Mouse (Mus musculus) MEL (cell line): ENCODE data around the gene Fxyd5. TPM values are rescaled to one million over a fixed set of nuclear protein-coding genes. Genes with fewer than 3 reads are reported as not detected.

Experiments used
- DNase-seq: peaks from one replicate; pipeline ENCODE4 v3.0.0; 2011; ENCODE audit warnings: low read depth, low spot score
- H3K27ac ChIP-seq: 2 replicates; pipeline ENCODE4 v1.5.1; 2012; ENCODE audit warnings: low read depth, mild to moderate bottlenecking, control low read depth, low read length, moderate library complexity; ENCODE audit not compliant: control insufficient read depth
- H3K27me3 ChIP-seq, 2 experiments: fragments of 150-350 bp in 1 of 2; sonication (generic) in 1 of 2; 2 replicates each; pipeline ENCODE4 v1.6.1; 2012; ENCODE audit warnings: low read length in 2 of 2, mild to moderate bottlenecking in 2 of 2, improper control_type of control experiment in 1 of 2, moderate library complexity in 1 of 2; ENCODE audit not compliant: insufficient read depth in 2 of 2, control insufficient read depth in 1 of 2
- H3K36me3 ChIP-seq, 2 experiments: 2 replicates each; pipeline ENCODE4 v1.6.1; 2012 to 2014; ENCODE audit warnings: low read length in 2 of 2, improper control_type of control experiment in 1 of 2, inconsistent platforms in 1 of 2, mild to moderate bottlenecking in 1 of 2; ENCODE audit not compliant: insufficient read depth in 2 of 2, control insufficient read depth in 1 of 2
- H3K4me1 ChIP-seq, 2 experiments: fragments of 150-350 bp in 1 of 2; sonication (generic) in 1 of 2; 2 replicates each; pipeline ENCODE4 v1.6.1; 2012; ENCODE audit warnings: low read length in 2 of 2, improper control_type of control experiment in 1 of 2, mild to moderate bottlenecking in 1 of 2; ENCODE audit not compliant: insufficient read depth in 2 of 2, control insufficient read depth in 1 of 2
- H3K4me3 ChIP-seq, 2 experiments: fragments of 150-350 bp in 1 of 2; sonication (generic) in 1 of 2; 2 replicates each; pipeline ENCODE4 v1.5.1; 2012; ENCODE audit warnings: low read depth in 2 of 2, low read length in 2 of 2, mild to moderate bottlenecking in 2 of 2, moderate library complexity in 2 of 2, control low read depth in 1 of 2, improper control_type of control experiment in 1 of 2; ENCODE audit not compliant: control insufficient read depth in 1 of 2, insufficient read depth in 1 of 2
- H3K79me2 ChIP-seq: 2 replicates; pipeline ENCODE4 v1.6.1; 2012; ENCODE audit warnings: mild to moderate bottlenecking, low read length, moderate library complexity; ENCODE audit not compliant: control insufficient read depth, poor library complexity, insufficient read depth
- H3K9ac ChIP-seq: 2 replicates; pipeline ENCODE4 v1.6.1; 2012; ENCODE audit warnings: low read depth, mild to moderate bottlenecking, control low read depth, low read length, moderate library complexity; ENCODE audit not compliant: control insufficient read depth, poor library complexity, severe bottlenecking
- H3K9me3 ChIP-seq: fragments of 150-350 bp; sonication (generic); replicated peaks from 2 replicates; pipeline ENCODE4 v1.6.1; 2012; ENCODE audit warnings: mild to moderate bottlenecking, low read length, improper control_type of control experiment, moderate library complexity; ENCODE audit not compliant: insufficient read depth
- CHD1 ChIP-seq: IDR thresholded peaks from 2 replicates; pipeline ENCODE4 v1.6.1; 2012; ENCODE audit warnings: low read depth, mild to moderate bottlenecking, inconsistent platforms, low read length, improper control_type of control experiment
- CHD2 ChIP-seq: IDR thresholded peaks from 2 replicates; pipeline ENCODE4 v1.6.1; 2011; ENCODE audit warnings: low read length, improper control_type of control experiment
- CTCF ChIP-seq, 3 experiments: IDR thresholded peaks in 2 of 3; conservative IDR thresholded peaks in 1 of 3; 2 replicates each; pipeline ENCODE4 v1.5.1; 2011 to 2012; ENCODE audit warnings: low read length in 3 of 3, low read depth in 2 of 3, mild to moderate bottlenecking in 2 of 3, improper control_type of control experiment in 1 of 3, inconsistent platforms in 1 of 3, mixed read lengths in 1 of 3, moderate library complexity in 1 of 3; ENCODE audit not compliant: control insufficient read depth in 1 of 3, insufficient read depth in 1 of 3, poor library complexity in 1 of 3, severe bottlenecking in 1 of 3
- E2F4 ChIP-seq: IDR thresholded peaks from 2 replicates; pipeline ENCODE4 v1.6.1; 2011; ENCODE audit warnings: low read depth, low read length, improper control_type of control experiment, borderline replicate concordance
- ELF1 ChIP-seq: IDR thresholded peaks from 2 replicates; pipeline ENCODE4 v1.6.1; 2014; ENCODE audit warnings: low read depth, mild to moderate bottlenecking, inconsistent platforms, low read length, improper control_type of control experiment, moderate library complexity
- EP300 ChIP-seq, 2 experiments: IDR thresholded peaks; 2 replicates each; pipeline ENCODE4 v1.6.1; 2011; ENCODE audit warnings: improper control_type of control experiment in 2 of 2, low read length in 2 of 2, low read depth in 1 of 2, mild to moderate bottlenecking in 1 of 2
- GABPA ChIP-seq: IDR thresholded peaks from 2 replicates; pipeline ENCODE4 v1.6.1; 2012; ENCODE audit warnings: low read depth, mild to moderate bottlenecking, inconsistent platforms, low read length, improper control_type of control experiment, moderate library complexity
- GATA1 ChIP-seq: IDR thresholded peaks from 2 replicates; pipeline ENCODE4 v1.6.1; 2011; ENCODE audit warnings: low read depth, low read length, improper control_type of control experiment
- HCFC1 ChIP-seq: IDR thresholded peaks from 2 replicates; pipeline ENCODE4 v1.6.1; 2012; ENCODE audit warnings: low read depth, mild to moderate bottlenecking, inconsistent platforms, low read length, improper control_type of control experiment, moderate library complexity
- MAX ChIP-seq: IDR thresholded peaks from 2 replicates; pipeline ENCODE4 v1.6.1; 2011; ENCODE audit warnings: low read length, improper control_type of control experiment
- MAZ ChIP-seq: IDR thresholded peaks from 2 replicates; pipeline ENCODE4 v1.6.1; 2012; ENCODE audit warnings: low read depth, mild to moderate bottlenecking, inconsistent platforms, low read length, improper control_type of control experiment
- MEF2A ChIP-seq: IDR thresholded peaks from 2 replicates; pipeline ENCODE4 v1.6.1; 2014; ENCODE audit warnings: low read depth, mild to moderate bottlenecking, inconsistent platforms, low read length, improper control_type of control experiment; ENCODE audit not compliant: poor library complexity, insufficient replicate concordance, severe bottlenecking; ENCODE audit errors: extremely low read depth
- MYC ChIP-seq: IDR thresholded peaks from 2 replicates; pipeline ENCODE4 v1.6.1; 2011; ENCODE audit warnings: low read depth, mild to moderate bottlenecking, low read length, improper control_type of control experiment, moderate library complexity
- NELFE ChIP-seq: IDR thresholded peaks from 2 replicates; pipeline ENCODE4 v1.6.1; 2011; ENCODE audit warnings: low read depth, low read length, improper control_type of control experiment
- POLR2A ChIP-seq, 2 experiments: IDR thresholded peaks; 2 replicates each; pipeline ENCODE4 v1.6.1; 2011 to 2012; ENCODE audit warnings: low read length in 2 of 2, mild to moderate bottlenecking in 2 of 2, control low read depth in 1 of 2, improper control_type of control experiment in 1 of 2, low read depth in 1 of 2, moderate library complexity in 1 of 2; ENCODE audit not compliant: control insufficient read depth in 1 of 2, insufficient read depth in 1 of 2, poor library complexity in 1 of 2
- RCOR1 ChIP-seq: IDR thresholded peaks from 2 replicates; pipeline ENCODE4 v1.6.1; 2012; ENCODE audit warnings: low read depth, mild to moderate bottlenecking, inconsistent platforms, low read length, improper control_type of control experiment
- SIN3A ChIP-seq: IDR thresholded peaks from 2 replicates; pipeline ENCODE4 v1.6.1; 2012; ENCODE audit warnings: low read length, improper control_type of control experiment, inconsistent platforms
- SMC3 ChIP-seq: IDR thresholded peaks from 2 replicates; pipeline ENCODE4 v1.6.1; 2011; ENCODE audit warnings: low read depth, low read length, improper control_type of control experiment
- USF1 ChIP-seq: IDR thresholded peaks from 2 replicates; pipeline ENCODE4 v1.6.1; 2014; ENCODE audit warnings: low read depth, mild to moderate bottlenecking, inconsistent platforms, low read length, improper control_type of control experiment, moderate library complexity
- ZC3H11A ChIP-seq: IDR thresholded peaks from 2 replicates; pipeline ENCODE4 v1.6.1; 2012; ENCODE audit warnings: low read depth, mild to moderate bottlenecking, inconsistent platforms, low read length, improper control_type of control experiment
- ZKSCAN1 ChIP-seq: IDR thresholded peaks from 2 replicates; pipeline ENCODE4 v1.6.1; 2012; ENCODE audit warnings: low read depth, mild to moderate bottlenecking, inconsistent platforms, low read length, improper control_type of control experiment, moderate library complexity
- ZMIZ1 ChIP-seq: IDR thresholded peaks from 2 replicates; pipeline ENCODE4 v1.6.1; 2012; ENCODE audit warnings: low read depth, mild to moderate bottlenecking, inconsistent platforms, low read length, improper control_type of control experiment, moderate library complexity
- ZNF384 ChIP-seq: IDR thresholded peaks from 2 replicates; pipeline ENCODE4 v1.6.1; 2012; ENCODE audit warnings: low read depth, mild to moderate bottlenecking, inconsistent platforms, low read length, improper control_type of control experiment
- polyA plus RNA-seq, 2 experiments: library from polyadenylated mRNA; stranded (reverse) in 1 of 2; unstranded in 1 of 2; fragments of >175 nt in 1 of 2; fragments of >200 nt in 1 of 2; gene quantifications; 2 replicates each; pipeline versions ENCODE4 v1.2.1 to v1.2.4; 2012; ENCODE audit warnings: low replicate concordance in 2 of 2, low read depth in 1 of 2; ENCODE audit not compliant: insufficient read length in 2 of 2, insufficient read depth in 1 of 2, missing spikeins in 1 of 2
- total RNA-seq: library from RNA; depleted of rRNA; stranded (reverse); fragments of 300-350 nt; gene quantifications from 2 replicates; pipeline ENCODE4 v1.2.3, GENCODE M21; 2012

The Fxyd5 gene
- total and polyA plus RNA-seq, 3 experiments: 39.4 to 57.5 TPM; not detected in 1

DNA sequence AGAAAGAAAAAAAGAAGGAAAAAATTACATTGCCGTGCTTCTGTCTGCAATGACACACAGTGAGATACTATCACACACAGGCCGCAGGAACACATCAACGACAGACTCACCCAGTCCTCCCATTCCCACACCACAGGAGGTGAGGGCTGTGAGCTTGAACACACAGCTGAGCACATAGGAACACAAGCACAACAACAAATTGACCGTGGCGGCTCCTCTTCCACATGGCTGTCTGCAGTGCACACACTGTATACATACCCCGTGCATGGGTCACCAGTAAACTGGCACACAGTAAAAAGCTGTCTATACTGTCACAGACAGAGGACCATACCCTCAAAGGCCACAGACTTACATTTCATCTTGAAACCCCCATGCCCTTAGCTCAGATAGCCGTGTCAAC lies 14.2 kb upstream of the Fxyd5 start:
- Histone ChIP-seq H3K9ac (no peak overlapping the region), H3K4me3 (no peak overlapping the region), H3K4me1 (no peaks in the 10 kb centered on the region; a peak in 1 of 4 replicates), H3K36me3 (no peaks in the 10 kb centered on the region), H3K9me3 (no peaks in the 10 kb centered on the region), H3K79me2 (no peaks in the 10 kb centered on the region), H3K27me3 (no peaks in the 10 kb centered on the region), H3K27ac (no peak overlapping the region)
- TF ChIP-seq MYC: no peak
- TF ChIP-seq GABPA: no peak
- TF ChIP-seq ZKSCAN1: no peak
- TF ChIP-seq CTCF (IDR thresholded peaks at IDR 0.05 in 2 of 3, conservative IDR thresholded peaks at IDR 0.05 in 1 of 3; ENCODE audit: control insufficient read depth in 1 of 3, insufficient read depth in 1 of 3, low read depth in 2 of 3, low read length in 3 of 3, poor library complexity in 1 of 3, severe bottlenecking in 1 of 3): no peak
- no peak for TF ChIP-seq RCOR1
- TF ChIP-seq ZC3H11A: no peak
- TF ChIP-seq GATA1: no peak
- TF ChIP-seq MAX: no peak
- no peak for TF ChIP-seq ZMIZ1
- no peak for TF ChIP-seq ELF1
- no peak for TF ChIP-seq SMC3
- TF ChIP-seq CHD2: no peak
- no peak for TF ChIP-seq EP300 (IDR thresholded peaks at IDR 0.05; ENCODE audit: low read depth in 1 of 2, low read length in 2 of 2)
- no peak for TF ChIP-seq ZNF384
- no peak for TF ChIP-seq CHD1
- no peak for TF ChIP-seq MAZ
- no peak for TF ChIP-seq USF1
- TF ChIP-seq E2F4: no peak
- no peak for TF ChIP-seq MEF2A
- no peak for TF ChIP-seq HCFC1
- DNase-seq: no peak

DNA sequence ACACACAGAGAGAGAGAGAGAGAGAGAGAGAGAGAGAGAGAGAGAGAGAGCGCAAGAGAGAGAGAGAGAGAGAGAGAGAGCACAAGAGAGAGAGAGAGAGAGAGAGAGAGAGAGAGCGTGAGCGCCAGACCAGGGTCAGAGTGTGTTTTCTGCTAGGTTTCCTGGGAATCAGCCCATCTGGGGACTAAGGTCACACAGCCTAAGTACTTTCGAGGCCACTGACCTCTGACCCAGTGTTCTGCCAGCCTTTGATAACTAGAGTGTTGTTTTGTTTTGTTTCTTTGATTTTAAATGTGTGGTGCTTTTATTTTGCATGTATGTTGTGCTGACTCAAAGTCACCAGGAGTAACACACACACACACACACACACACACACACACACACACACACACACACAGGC lies 13.6 kb upstream of the Fxyd5 start:
- no peak overlapping the region for H3K27ac ChIP-seq
- no peaks in the 10 kb centered on the region; a peak in 1 of 4 replicates for H3K4me1 ChIP-seq
- no peak overlapping the region for H3K4me3 ChIP-seq
- H3K27me3 ChIP-seq: no peaks in the 10 kb centered on the region
- no peak overlapping the region for H3K9ac ChIP-seq
- no peaks in the 10 kb centered on the region for H3K36me3 ChIP-seq
- TF ChIP-seq MAX: no peak
- no peak for TF ChIP-seq CHD1
- no peak for TF ChIP-seq E2F4
- TF ChIP-seq NELFE: no peak
- TF ChIP-seq POLR2A (IDR thresholded peaks at IDR 0.05; ENCODE audit: control insufficient read depth in 1 of 2, insufficient read depth in 1 of 2, low read depth in 1 of 2, low read length in 2 of 2, poor library complexity in 1 of 2): no peak
- TF ChIP-seq SIN3A: no peak
- H3K9me3 ChIP-seq: no peaks in the 10 kb centered on the region
- no peak for DNase-seq
- H3K79me2 ChIP-seq: no peaks in the 10 kb centered on the region
